Comparison of ENCODE assay signal across 26 mouse cellular contexts in the genomic region with DNA sequence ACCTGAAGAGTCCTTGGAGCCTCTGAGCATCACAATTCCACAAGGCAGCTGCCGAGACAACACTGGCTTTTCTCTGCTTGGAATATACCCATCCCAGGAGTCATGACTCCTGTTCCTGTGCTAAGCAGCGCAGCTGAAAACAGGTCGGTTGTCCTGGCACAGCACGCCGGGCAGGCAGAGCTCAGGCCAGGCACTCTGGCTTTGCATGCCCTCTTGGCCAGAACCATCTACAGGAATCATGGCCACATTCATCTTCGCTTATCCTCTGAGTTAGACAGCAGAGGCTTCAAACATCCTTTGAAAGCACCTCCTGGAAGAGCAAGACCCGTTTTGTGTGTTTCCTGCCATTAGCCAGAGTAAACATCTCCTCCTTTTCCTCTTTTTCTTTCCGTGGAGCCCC. TPM values are rescaled to one million over a fixed set of nuclear protein-coding genes. Genes with fewer than 3 reads are reported as not detected.
DNase-seq lines count a peak whose midpoint lies in the region; ATAC-seq and TF ChIP-seq lines count a peak whose summit lies in the region.
"Had no signal": no experiment of that assay in that cellular context is flagged by ENCODE, and none has a peak within 500 bp of the region (broad histone marks: within the 10 kb centered on the region; RNA-seq: fewer than 3 reads in every experiment).

No protein-coding gene starts in this region.

- H3K27me3 ChIP-seq in kidney, postnatal 0 days (ENCODE audit: insufficient read depth, low read length) = no peaks in the 10 kb centered on the region
- no peaks in the 10 kb centered on the region for H3K27me3 ChIP-seq in stomach, embryonic 16.5 days (ENCODE audit: control insufficient read depth, insufficient read depth, low read length)
- no peaks in the 10 kb centered on the region for H3K27me3 ChIP-seq in stomach, postnatal 0 days (ENCODE audit: control insufficient read depth, insufficient read depth, low read length)
- H3K27me3 ChIP-seq: embryonic facial prominence, embryonic 15.5 days; forebrain, embryonic 12.5 days; hindbrain, embryonic 13.5 days; limb, embryonic 12.5 days; neural tube, embryonic 15.5 days; Patski had no signal

- DNase-seq in cerebellum, postnatal 14 days = peak; percentile 18 to 37
- no peak for DNase-seq in cerebellum, adult 11 months
- no peak for DNase-seq in kidney, postnatal 0 days (ENCODE audit: low spot score)
- DNase-seq in kidney, adult 11 months = no peak
- DNase-seq in stomach, postnatal 0 days (ENCODE audit: low spot score) = no peak
- DNase-seq in yolk sac, embryonic 10.5 days (ENCODE audit: low spot score) = peak; percentile 32
- DNase-seq in left cerebral cortex, adult 9 months (ENCODE audit: low spot score in 2 of 2) = no peak
- DNase-seq: adrenal gland, postnatal 14 days; cerebellum, adult 18-20 months; heart, postnatal 4 days; kidney, adult 9 months; kidney, postnatal 36 days; layer of hippocampus, postnatal 36 days; midbrain, embryonic 14.5 days; retina, postnatal 1 day; right cerebral cortex, postnatal 14 days; thymus, postnatal 25 days had no signal

- no peak for TF ChIP-seq EP300 in stomach, postnatal 0 days (optimal IDR thresholded peaks at IDR 0.05)

- H3K4me3 ChIP-seq in kidney, postnatal 0 days (replicated peaks; ENCODE audit: low read depth, low read length) = no peak overlapping the region
- no peak overlapping the region for H3K4me3 ChIP-seq in stomach, embryonic 16.5 days (replicated peaks; ENCODE audit: low read length)
- no peak overlapping the region for H3K4me3 ChIP-seq in stomach, postnatal 0 days (ENCODE audit: low read depth, low read length)
- H3K4me3 ChIP-seq: embryonic facial prominence, embryonic 10.5 days; embryonic facial prominence, embryonic 15.5 days; forebrain, embryonic 12.5 days; hindbrain, embryonic 13.5 days; limb, embryonic 12.5 days; neural tube, embryonic 15.5 days had no signal

- no peaks in the 10 kb centered on the region for H3K9me3 ChIP-seq in kidney, postnatal 0 days (replicated peaks; ENCODE audit: low read length)
- H3K9me3 ChIP-seq in stomach, embryonic 16.5 days (replicated peaks; ENCODE audit: control insufficient read depth, low read length) = no peaks in the 10 kb centered on the region; the same call in 1 of the 2 replicates
- no peaks in the 10 kb centered on the region for H3K9me3 ChIP-seq in stomach, postnatal 0 days (ENCODE audit: control insufficient read depth, low read length)
- H3K9me3 ChIP-seq: embryonic facial prominence, embryonic 10.5 days; embryonic facial prominence, embryonic 15.5 days; hindbrain, embryonic 13.5 days; neural tube, embryonic 15.5 days had no signal

- TF ChIP-seq CTCF in kidney, postnatal 0 days (IDR thresholded peaks at IDR 0.05; ENCODE audit: low read depth) = no peak
- TF ChIP-seq CTCF in stomach, postnatal 0 days (IDR thresholded peaks at IDR 0.05; ENCODE audit: low read depth) = no peak

- no peak overlapping the region for H3K9ac ChIP-seq in kidney, postnatal 0 days (ENCODE audit: low read depth, low read length)
- no peak overlapping the region for H3K9ac ChIP-seq in stomach, embryonic 16.5 days (ENCODE audit: low read length)
- no peak overlapping the region for H3K9ac ChIP-seq in stomach, postnatal 0 days (ENCODE audit: low read length)
- H3K9ac ChIP-seq: embryonic facial prominence, embryonic 15.5 days; forebrain, embryonic 12.5 days; hindbrain, embryonic 13.5 days; limb, embryonic 12.5 days; neural tube, embryonic 15.5 days had no signal

- H3K4me2 ChIP-seq in kidney, postnatal 0 days (ENCODE audit: low read length) = peak overlapping the region; percentile 18; the same call in 1 of the 2 replicates
- H3K4me2 ChIP-seq in stomach, embryonic 16.5 days (ENCODE audit: low read depth, low read length) = 0 out of 2 replicates have a peak overlapping the region, but pooled peaks have one; percentile 15
- H3K4me2 ChIP-seq in stomach, postnatal 0 days (replicated peaks; ENCODE audit: low read depth) = no peak overlapping the region; the same call in 1 of the 2 replicates
- H3K4me2 ChIP-seq: embryonic facial prominence, embryonic 15.5 days; forebrain, embryonic 12.5 days; hindbrain, embryonic 13.5 days; limb, embryonic 12.5 days; neural tube, embryonic 15.5 days had no signal

- WGBS in kidney, postnatal 0 days = 50% methylated on average over 8 of the region's 8 CpGs
- 25% methylated on average over 8 of the region's 8 CpGs for WGBS in stomach, embryonic 16.5 days
- WGBS in stomach, postnatal 0 days = 34% methylated on average over 8 of the region's 8 CpGs

- no peaks in the 10 kb centered on the region for H3K36me3 ChIP-seq in kidney, postnatal 0 days (ENCODE audit: insufficient read depth, low read length)
- peaks cover 7% of the 10 kb centered on the region; the same call in 1 of the 2 replicates for H3K36me3 ChIP-seq in stomach, embryonic 16.5 days (ENCODE audit: control insufficient read depth, insufficient read depth, low read length)
- H3K36me3 ChIP-seq in stomach, postnatal 0 days (ENCODE audit: control insufficient read depth, insufficient read depth, low read length) = no peaks in the 10 kb centered on the region
- H3K36me3 ChIP-seq: forebrain, embryonic 12.5 days; neural tube, embryonic 15.5 days had no signal

- no peak for ATAC-seq in kidney, postnatal 0 days (replicated peaks; ENCODE audit: low FRiP score, low read depth)
- no peak for ATAC-seq in stomach, embryonic 16.5 days (ENCODE audit: insufficient read depth, low FRiP score)
- no peak for ATAC-seq in stomach, postnatal 0 days (ENCODE audit: low FRiP score, low TSS enrichment)
- ATAC-seq: intestine, embryonic 16.5 days; Patski had no signal

- H3K27ac ChIP-seq in kidney, postnatal 0 days = no peak overlapping the region
- no peak overlapping the region for H3K27ac ChIP-seq in stomach, embryonic 16.5 days (ENCODE audit: low read length)
- H3K27ac ChIP-seq in stomach, postnatal 0 days (replicated peaks) = no peak overlapping the region
- H3K27ac ChIP-seq: embryonic facial prominence, embryonic 10.5 days; embryonic facial prominence, embryonic 15.5 days; forebrain, embryonic 12.5 days; hindbrain, embryonic 13.5 days; neural tube, embryonic 15.5 days had no signal

- H3K4me1 ChIP-seq in kidney, postnatal 0 days (replicated peaks; ENCODE audit: insufficient read depth, low read length) = peaks cover 4% of the 10 kb centered on the region; the same call in 1 of the 2 replicates
- H3K4me1 ChIP-seq in stomach, embryonic 16.5 days (ENCODE audit: control insufficient read depth, insufficient read depth, low read length) = peaks cover 14% of the 10 kb centered on the region
- H3K4me1 ChIP-seq in stomach, postnatal 0 days (replicated peaks; ENCODE audit: control insufficient read depth, insufficient read depth) = no peaks in the 10 kb centered on the region
- H3K4me1 ChIP-seq: forebrain, embryonic 12.5 days; hindbrain, embryonic 13.5 days had no signal

RNA-seq across cellular contexts. Expression of a gene that starts 53.6 kb away (rescaled TPM):
- polyA plus RNA-seq in kidney, postnatal 0 days (2015; fragmentation: Nextera tagmentation; extraction: Ambion mirVana) = 15.4 and 17.1 TPM in 2 replicates
- 24.3 and 24.5 TPM in 2 replicates for polyA plus RNA-seq in stomach, embryonic 16.5 days (2015; fragmentation: Nextera tagmentation; extraction: Ambion mirVana)
- 10.3 and 11.0 TPM in 2 replicates for polyA plus RNA-seq in stomach, postnatal 0 days (2015; fragmentation: Nextera tagmentation; extraction: Ambion mirVana)

Comparison
In these comparisons a context has a peak if more than half of its experiments do, and no peak if none do; other contexts are left out.
1. DNase-seq: peak in cerebellum, postnatal 14 days (2 of 2) and yolk sac, embryonic 10.5 days (single experiment); none in cerebellum, adult 11 months (single experiment), kidney, postnatal 0 days (single experiment), kidney, adult 11 months (single experiment), stomach, postnatal 0 days (single experiment) and left cerebral cortex, adult 9 months (0 of 2).